Mouse (Mus musculus) myocyte (in vitro differentiated cells): ENCODE measurements around the gene Fbxo21.

ENCODE experiments used
- CEBPB ChIP-seq: IDR thresholded peaks from 2 replicates; pipeline ENCODE4 v1.6.1; 2011; ENCODE audit warnings: mild to moderate bottlenecking, moderate library complexity; ENCODE audit not compliant: poor library complexity, insufficient read depth, severe bottlenecking
- E2F4 ChIP-seq: IDR thresholded peaks from one replicate; pipeline ENCODE4 v1.6.1; 2011; ENCODE audit warnings: mild to moderate bottlenecking, control low read depth, moderate library complexity; ENCODE audit not compliant: insufficient read depth
- MAX ChIP-seq: IDR thresholded peaks from one replicate; pipeline ENCODE4 v1.6.1; 2011; ENCODE audit warnings: low read depth, mild to moderate bottlenecking, control low read depth
- MYOD1 ChIP-seq, 3 experiments: IDR thresholded peaks; one replicate each; pipeline ENCODE4 v1.6.1; 2011; ENCODE audit warnings: control low read depth in 2 of 3, low read depth in 2 of 3, mild to moderate bottlenecking in 2 of 3, moderate library complexity in 1 of 3; ENCODE audit not compliant: insufficient read length in 2 of 3, control insufficient read depth in 1 of 3
- MYOG ChIP-seq, 3 experiments: IDR thresholded peaks; one replicate each; pipeline ENCODE4 v1.6.1; 2011; ENCODE audit warnings: control low read depth in 2 of 3, low read depth in 2 of 3, mild to moderate bottlenecking in 2 of 3; ENCODE audit not compliant: insufficient read length in 2 of 3, control insufficient read depth in 1 of 3, insufficient read depth in 1 of 3
- POLR2A ChIP-seq: IDR thresholded peaks from one replicate; pipeline ENCODE4 v1.6.1; 2011; ENCODE audit warnings: low read depth, mild to moderate bottlenecking, control low read depth, moderate library complexity; ENCODE audit not compliant: insufficient read length
- POLR2AphosphoS2 ChIP-seq: IDR thresholded peaks from one replicate; pipeline ENCODE4 v1.6.1; 2011; ENCODE audit warnings: low read depth, control low read depth; ENCODE audit not compliant: insufficient read length
- REST ChIP-seq: IDR thresholded peaks from one replicate; pipeline ENCODE4 v1.6.1; 2011; ENCODE audit warnings: mild to moderate bottlenecking, control low read depth, moderate library complexity; ENCODE audit not compliant: insufficient read depth, insufficient read length
- SRF ChIP-seq: IDR thresholded peaks from one replicate; pipeline ENCODE4 v1.6.1; 2011; ENCODE audit warnings: low read depth; ENCODE audit not compliant: control insufficient read depth, insufficient read length
- TCF12 ChIP-seq: IDR thresholded peaks from one replicate; pipeline ENCODE4 v1.6.1; 2011; ENCODE audit warnings: mild to moderate bottlenecking, control low read depth; ENCODE audit not compliant: poor library complexity, insufficient read depth, severe bottlenecking
- TCF3 ChIP-seq: IDR thresholded peaks from one replicate; pipeline ENCODE4 v1.6.1; 2011; ENCODE audit warnings: low read depth, control low read depth; ENCODE audit not compliant: insufficient read length
- USF1 ChIP-seq: IDR thresholded peaks from one replicate; pipeline ENCODE4 v1.6.1; 2011; ENCODE audit warnings: low read depth, mild to moderate bottlenecking, control low read depth, moderate library complexity

DNA sequence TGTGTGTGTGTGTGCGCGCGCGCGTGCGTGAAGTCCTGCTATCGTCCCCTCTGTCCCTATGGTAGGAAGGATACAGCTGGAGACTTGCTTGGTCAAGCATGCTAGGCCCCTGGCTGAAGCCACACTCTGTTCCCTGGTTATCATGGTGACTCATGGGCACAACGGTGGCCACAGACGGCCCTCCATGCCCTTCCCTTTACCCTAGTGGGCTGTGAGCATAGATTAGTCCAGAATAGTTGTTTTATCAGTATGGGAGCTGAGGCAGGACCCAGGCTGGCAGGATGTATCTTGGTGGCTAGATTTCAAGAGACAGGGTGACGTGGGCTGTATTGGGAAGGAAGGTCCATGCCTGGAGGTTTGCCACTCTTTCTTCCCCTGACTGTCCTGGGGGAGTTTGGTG, 82.3 kb downstream of the Fbxo21 start:
- TF ChIP-seq POLR2AphosphoS2: no peak
- TF ChIP-seq MYOD1 (IDR thresholded peaks at IDR 0.05; ENCODE audit: control insufficient read depth in 1 of 3, insufficient read length in 2 of 3, low read depth in 2 of 3): no peak
- TF ChIP-seq USF1: no peak
- TF ChIP-seq POLR2A: no peak
- TF ChIP-seq MAX: no peak
- no peak for TF ChIP-seq CEBPB
- no peak for TF ChIP-seq E2F4
- TF ChIP-seq MYOG (IDR thresholded peaks at IDR 0.05; ENCODE audit: control insufficient read depth in 1 of 3, insufficient read depth in 1 of 3, insufficient read length in 2 of 3, low read depth in 2 of 3): no peak
- TF ChIP-seq TCF12: no peak
- no peak for TF ChIP-seq TCF3
- TF ChIP-seq SRF: no peak
- no peak for TF ChIP-seq REST
